Mouse (Mus musculus): ENCODE results near the gene Zc4h2. TPM values are rescaled to one million over a fixed set of nuclear protein-coding genes. Genes with fewer than 3 reads are reported as not detected.

Zc4h2 gene
- 1 to 10 TPM; 1.1 to 1.5 (median 1.3) TPM for total RNA-seq (2022)

DNA sequence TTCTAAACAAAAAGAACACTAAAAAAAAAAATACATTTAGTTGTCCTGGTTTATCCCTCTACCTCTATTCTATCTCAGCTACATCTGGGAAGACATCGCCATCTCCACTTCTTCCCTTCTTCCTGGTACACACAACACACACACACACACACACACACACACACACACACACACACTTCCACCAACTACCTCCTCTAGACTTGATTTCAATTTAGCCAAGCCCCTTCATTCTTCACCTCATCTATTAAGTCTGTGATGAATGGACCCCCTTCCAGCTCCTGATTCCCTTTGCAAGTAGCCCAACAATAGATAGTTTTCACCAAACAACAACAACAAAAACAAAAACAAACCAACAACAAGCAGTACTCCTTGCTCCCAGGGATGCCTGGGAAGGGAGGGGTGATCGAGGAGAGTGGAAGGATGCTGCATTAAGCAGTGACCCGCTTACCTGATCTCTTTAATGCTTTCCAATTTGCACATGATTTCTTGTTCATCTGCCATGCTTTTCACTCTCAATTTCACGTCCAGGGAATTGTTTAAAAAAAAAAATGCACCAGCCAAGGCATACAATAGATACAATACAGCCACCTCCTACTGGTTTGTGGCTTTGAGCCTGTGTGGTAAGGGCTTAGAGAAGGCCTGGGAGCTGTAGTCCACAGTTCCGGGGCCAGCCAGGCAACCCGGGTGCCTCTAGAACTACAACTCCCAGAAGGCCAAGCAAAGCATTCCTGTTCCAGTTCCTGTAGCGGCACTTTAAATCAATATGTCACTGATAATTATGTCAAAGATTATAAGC, at the start of gene Zc4h2:
TSS of gene Zc4h2 (minus strand) at position 706 of the 796 bp plus-strand sequence.
- DNase-seq (ENCODE audit: low spot score): peak; percentile 69

DNA sequence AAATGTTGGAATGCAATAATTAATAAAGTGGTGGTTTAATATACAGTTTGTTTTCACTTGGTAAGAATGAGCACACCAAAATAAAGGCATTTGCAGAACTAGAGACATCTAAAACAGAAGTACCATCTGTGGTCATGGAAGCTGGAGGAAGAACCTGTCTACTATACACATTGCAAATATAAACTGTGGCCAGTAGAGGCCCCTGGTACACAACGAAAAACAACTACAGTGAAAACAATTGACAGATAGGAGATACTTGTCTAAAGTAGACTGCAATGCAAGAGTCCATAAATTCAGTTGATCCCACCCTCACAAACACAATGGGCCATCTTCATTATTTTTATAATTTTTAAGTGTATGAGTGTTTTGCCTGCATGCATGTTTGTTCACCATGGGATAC, 28.8 kb upstream of the Zc4h2 start:
- peak; percentile 0 for DNase-seq (ENCODE audit: low spot score)

DNA sequence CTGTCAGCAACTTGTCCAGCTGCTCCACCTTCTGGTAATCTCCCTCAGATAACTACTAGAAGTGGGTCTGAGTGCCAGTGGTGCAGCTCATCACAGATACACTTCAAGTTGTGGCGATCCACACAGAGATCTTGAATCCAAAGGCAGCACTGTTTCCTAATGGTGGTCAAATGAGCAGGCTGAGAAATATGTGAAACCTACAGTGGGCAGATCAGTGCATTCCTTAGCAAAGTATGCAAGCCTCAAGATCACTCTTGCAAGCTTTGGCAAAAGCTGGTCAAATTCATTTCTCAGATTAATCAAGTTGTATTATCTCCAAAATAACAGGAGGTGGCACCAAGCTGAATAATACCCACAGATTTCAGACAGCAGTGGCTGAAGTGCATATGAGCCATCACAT, 23.9 kb upstream of the Zc4h2 start:
- DNase-seq (ENCODE audit: low spot score): no peak

- peak; percentile 0 for DNase-seq (ENCODE audit: low spot score)
These were observed 333 bp upstream of the Zc4h2 start for GRCm38 (mm10) chrX:95658600-95659084.

DNA sequence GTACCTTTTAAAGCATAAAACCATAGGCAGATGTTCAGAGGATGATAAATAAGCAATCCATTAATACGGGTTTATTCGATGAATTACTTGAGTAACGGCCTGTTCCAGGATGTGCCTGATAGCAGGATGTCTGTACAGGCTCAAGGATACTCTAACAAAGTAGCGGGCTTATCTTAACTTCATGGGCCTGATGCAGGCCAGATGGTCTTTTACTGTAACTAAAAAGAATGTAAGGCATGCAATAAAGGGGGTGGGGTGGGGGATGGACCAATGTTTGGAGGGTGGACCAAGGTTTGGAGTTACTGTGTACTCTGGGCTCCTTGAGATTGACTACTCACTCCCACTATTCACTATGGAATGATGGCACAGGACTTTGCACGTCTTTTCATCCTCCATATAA, 57.7 kb downstream of the Zc4h2 start:
- no peak for DNase-seq (ENCODE audit: low spot score)

Other genes with a start within 250 kb of the Zc4h2 start
- 1 to 10 TPM; 4.0 to 6.3 (median 4.6) TPM for gene Amer1, start 213.6 kb downstream of the Zc4h2 start, total RNA-seq (2022)
- gene Asb12, start 100.5 kb downstream of the Zc4h2 start, total RNA-seq (2022): 10 to 100 TPM; 11.2 to 15.2 (median 13.4) TPM
- gene Pfn5, start 100.4 kb downstream of the Zc4h2 start, total RNA-seq (2022): not detected
- gene Zc3h12b, start 53.2 kb upstream of the Zc4h2 start, total RNA-seq (2022): 1 to 10 TPM in 2 of 4 experiments, under 1 TPM in 2; 0.69 to 1.5 (median 0.95) TPM